Mouse (Mus musculus) myocyte (in vitro differentiated cells): ENCODE data around the gene Dennd6a. TPM values are rescaled to one million over a fixed set of nuclear protein-coding genes. Genes with fewer than 3 reads are reported as not detected.

Experiments used
- H3K27me3 ChIP-seq: one replicate; pipeline ENCODE4 v1.6.1; 2011; ENCODE audit not compliant: control insufficient read depth, insufficient read depth, insufficient read length
- H3K36me3 ChIP-seq: one replicate; pipeline ENCODE4 v1.6.1; 2011; ENCODE audit not compliant: control insufficient read depth, insufficient read depth
- H3K4me2 ChIP-seq: one replicate; pipeline ENCODE4 v1.6.1; 2011; ENCODE audit warnings: low read depth, control low read depth
- H3K4me3 ChIP-seq: one replicate; pipeline ENCODE4 v1.5.1; 2011; ENCODE audit warnings: mild to moderate bottlenecking, control low read depth, moderate library complexity
- H3K79me2 ChIP-seq: one replicate; pipeline ENCODE4 v1.6.1; 2011; ENCODE audit not compliant: control insufficient read depth, insufficient read depth
- H3ac ChIP-seq: one replicate; pipeline ENCODE4 v1.6.1; 2011; ENCODE audit not compliant: control insufficient read depth, insufficient read length
- CEBPB ChIP-seq: IDR thresholded peaks from 2 replicates; pipeline ENCODE4 v1.6.1; 2011; ENCODE audit warnings: mild to moderate bottlenecking, moderate library complexity; ENCODE audit not compliant: poor library complexity, insufficient read depth, severe bottlenecking
- E2F4 ChIP-seq: IDR thresholded peaks from one replicate; pipeline ENCODE4 v1.6.1; 2011; ENCODE audit warnings: mild to moderate bottlenecking, control low read depth, moderate library complexity; ENCODE audit not compliant: insufficient read depth
- MAX ChIP-seq: IDR thresholded peaks from one replicate; pipeline ENCODE4 v1.6.1; 2011; ENCODE audit warnings: low read depth, mild to moderate bottlenecking, control low read depth
- MYOD1 ChIP-seq, 3 experiments: IDR thresholded peaks; one replicate each; pipeline ENCODE4 v1.6.1; 2011; ENCODE audit warnings: control low read depth in 2 of 3, low read depth in 2 of 3, mild to moderate bottlenecking in 2 of 3, moderate library complexity in 1 of 3; ENCODE audit not compliant: insufficient read length in 2 of 3, control insufficient read depth in 1 of 3
- MYOG ChIP-seq, 3 experiments: IDR thresholded peaks; one replicate each; pipeline ENCODE4 v1.6.1; 2011; ENCODE audit warnings: control low read depth in 2 of 3, low read depth in 2 of 3, mild to moderate bottlenecking in 2 of 3; ENCODE audit not compliant: insufficient read length in 2 of 3, control insufficient read depth in 1 of 3, insufficient read depth in 1 of 3
- POLR2A ChIP-seq: IDR thresholded peaks from one replicate; pipeline ENCODE4 v1.6.1; 2011; ENCODE audit warnings: low read depth, mild to moderate bottlenecking, control low read depth, moderate library complexity; ENCODE audit not compliant: insufficient read length
- POLR2AphosphoS2 ChIP-seq: IDR thresholded peaks from one replicate; pipeline ENCODE4 v1.6.1; 2011; ENCODE audit warnings: low read depth, control low read depth; ENCODE audit not compliant: insufficient read length
- REST ChIP-seq: IDR thresholded peaks from one replicate; pipeline ENCODE4 v1.6.1; 2011; ENCODE audit warnings: mild to moderate bottlenecking, control low read depth, moderate library complexity; ENCODE audit not compliant: insufficient read depth, insufficient read length
- SRF ChIP-seq: IDR thresholded peaks from one replicate; pipeline ENCODE4 v1.6.1; 2011; ENCODE audit warnings: low read depth; ENCODE audit not compliant: control insufficient read depth, insufficient read length
- TCF12 ChIP-seq: IDR thresholded peaks from one replicate; pipeline ENCODE4 v1.6.1; 2011; ENCODE audit warnings: mild to moderate bottlenecking, control low read depth; ENCODE audit not compliant: poor library complexity, insufficient read depth, severe bottlenecking
- TCF3 ChIP-seq: IDR thresholded peaks from one replicate; pipeline ENCODE4 v1.6.1; 2011; ENCODE audit warnings: low read depth, control low read depth; ENCODE audit not compliant: insufficient read length
- USF1 ChIP-seq: IDR thresholded peaks from one replicate; pipeline ENCODE4 v1.6.1; 2011; ENCODE audit warnings: low read depth, mild to moderate bottlenecking, control low read depth, moderate library complexity
- polyA plus RNA-seq: library from polyadenylated mRNA; unstranded; fragments of >200 nt; fragmentation: generic; extraction: Trizol; gene quantifications from one replicate; pipeline ENCODE4 v1.2.1, GENCODE M21; 2012; ENCODE audit warnings: missing spikeins

Gene Dennd6a
- polyA plus RNA-seq, 1 experiment = 4.5 TPM

GRCm38 (mm10) chr14:26637851-26638707 lies 64.4 kb downstream of the Dennd6a start, which contains the start of gene Arf4:
Gene Arf4 (plus strand): TSS chr14:26638074.
- Histone ChIP-seq H3K4me3 (peak within 1 kb of the TSS; percentile 100), H3K27me3 (no peaks in the 10 kb centered on the region), H3K4me2 (peak within 1 kb of the TSS; percentile 95), H3ac (peak within 1 kb of the TSS; percentile 41), H3K36me3 (no peaks in the 10 kb centered on the region), H3K79me2 (peaks cover 51% of the 10 kb centered on the region)
- TF ChIP-seq MYOG (IDR thresholded peaks at IDR 0.05; ENCODE audit: control insufficient read depth in 1 of 3, insufficient read depth in 1 of 3, insufficient read length in 2 of 3, low read depth in 2 of 3) = peak in 1 of 3 experiments; percentile 43
- TF ChIP-seq POLR2AphosphoS2 = peak; percentile 94
- TF ChIP-seq MAX = no peak
- no peak for TF ChIP-seq E2F4
- TF ChIP-seq TCF3 = peak; percentile 13
- no peak for TF ChIP-seq SRF
- peak; percentile 78 for TF ChIP-seq POLR2A
- peak in 1 of 3 experiments; percentile 51 for TF ChIP-seq MYOD1 (IDR thresholded peaks at IDR 0.05; ENCODE audit: control insufficient read depth in 1 of 3, insufficient read length in 2 of 3, low read depth in 2 of 3)
- no peak for TF ChIP-seq CEBPB
- no peak for TF ChIP-seq USF1
- no peak for TF ChIP-seq REST
- TF ChIP-seq TCF12 = no peak

GRCm38 (mm10) chr14:26638708-26639084 lies 65.0 kb downstream of the Dennd6a start:
- no peak for TF ChIP-seq SRF
- peak; percentile 27 for TF ChIP-seq POLR2A
- H3ac ChIP-seq = peak overlapping the region; percentile 41
- H3K4me2 ChIP-seq = peak overlapping the region; percentile 82
- no peaks in the 10 kb centered on the region for H3K27me3 ChIP-seq
- H3K79me2 ChIP-seq = peaks cover 57% of the 10 kb centered on the region
- H3K4me3 ChIP-seq = peak overlapping the region; percentile 100
- no peaks in the 10 kb centered on the region for H3K36me3 ChIP-seq

GRCm38 (mm10) chr14:26639251-26639650 lies 65.6 kb downstream of the Dennd6a start:
- no peaks in the 10 kb centered on the region for H3K27me3 ChIP-seq
- no peaks in the 10 kb centered on the region for H3K36me3 ChIP-seq
- TF ChIP-seq TCF12 = no peak
- TF ChIP-seq SRF = no peak
- TF ChIP-seq E2F4 = no peak
- TF ChIP-seq USF1 = no peak
- peaks cover 63% of the 10 kb centered on the region for H3K79me2 ChIP-seq
- H3K4me2 ChIP-seq = peak overlapping the region; percentile 82
- H3K4me3 ChIP-seq = peak overlapping the region; percentile 100
- H3ac ChIP-seq = peak overlapping the region; percentile 41

GRCm38 (mm10) chr14:26639961-26640360 lies 66.3 kb downstream of the Dennd6a start:
- H3K4me2 ChIP-seq = peak overlapping the region; percentile 82
- H3K36me3 ChIP-seq = no peaks in the 10 kb centered on the region
- H3K4me3 ChIP-seq = peak overlapping the region; percentile 100
- peaks cover 70% of the 10 kb centered on the region for H3K79me2 ChIP-seq
- no peaks in the 10 kb centered on the region for H3K27me3 ChIP-seq
- H3ac ChIP-seq = no peak overlapping the region
- no peak for TF ChIP-seq POLR2AphosphoS2
- TF ChIP-seq REST = no peak
- TF ChIP-seq POLR2A = no peak
- TF ChIP-seq USF1 = no peak
- TF ChIP-seq MYOG (IDR thresholded peaks at IDR 0.05; ENCODE audit: control insufficient read depth in 1 of 3, insufficient read depth in 1 of 3, insufficient read length in 2 of 3, low read depth in 2 of 3) = no peak
- TF ChIP-seq MAX = no peak
- TF ChIP-seq TCF12 = no peak
- TF ChIP-seq SRF = no peak
- TF ChIP-seq E2F4 = no peak
- TF ChIP-seq CEBPB = no peak
- no peak for TF ChIP-seq MYOD1 (IDR thresholded peaks at IDR 0.05; ENCODE audit: control insufficient read depth in 1 of 3, insufficient read length in 2 of 3, low read depth in 2 of 3)
- no peak for TF ChIP-seq TCF3

- Histone ChIP-seq H3K36me3 (peaks cover 13% of the 10 kb centered on the region), H3K79me2 (peaks cover 100% of the 10 kb centered on the region), H3K27me3 (no peaks in the 10 kb centered on the region), H3K4me3 (no peak overlapping the region), H3K4me2 (no peak overlapping the region), H3ac (no peak overlapping the region)
- TF ChIP-seq POLR2A (no peak), POLR2AphosphoS2 (no peak), CEBPB (no peak), TCF3 (no peak), MYOD1 (IDR thresholded peaks at IDR 0.05; ENCODE audit: control insufficient read depth in 1 of 3, insufficient read length in 2 of 3, low read depth in 2 of 3) (no peak), REST (no peak), USF1 (no peak), MYOG (IDR thresholded peaks at IDR 0.05; ENCODE audit: control insufficient read depth in 1 of 3, insufficient read depth in 1 of 3, insufficient read length in 2 of 3, low read depth in 2 of 3) (no peak), TCF12 (no peak), E2F4 (no peak), MAX (no peak)
Measured at GRCm38 (mm10) chr14:26643006-26643624, 69.5 kb downstream of the Dennd6a start.
